Mouse (Mus musculus) heart, embryonic 15.5 days (tissue): ENCODE data around the gene Cisd1. TPM values are rescaled to one million over a fixed set of nuclear protein-coding genes. Genes with fewer than 3 reads are reported as not detected.

ENCODE experiments used
- ATAC-seq: fragments of 200-750 bp; cut with Nextera tagmentation; replicated peaks from 2 replicates; pipeline ENCODE4 v1.8.0; 2017; ENCODE audit warnings: low read depth, moderate TSS enrichment; ENCODE audit not compliant: insufficient number of reproducible peaks, insufficient read depth, low FRiP score
- H3K27ac ChIP-seq: fragments of 300-500 bp; sonication (generic); 2 replicates; pipeline ENCODE4 v1.5.1; 2015; ENCODE audit warnings: mild to moderate bottlenecking, inconsistent platforms
- H3K27me3 ChIP-seq: fragments of 300-500 bp; sonication (generic); 2 replicates; pipeline ENCODE4 v1.6.1; 2015; ENCODE audit warnings: inconsistent platforms
- H3K36me3 ChIP-seq: fragments of 300-500 bp; sonication (generic); 2 replicates; pipeline ENCODE4 v1.6.1; 2015; ENCODE audit warnings: mild to moderate bottlenecking, inconsistent platforms
- H3K4me1 ChIP-seq: fragments of 300-500 bp; sonication (generic); replicated peaks from 2 replicates; pipeline ENCODE4 v1.6.1; 2015; ENCODE audit warnings: inconsistent platforms
- H3K4me2 ChIP-seq: fragments of 300-500 bp; sonication (generic); 2 replicates; pipeline ENCODE4 v1.6.1; 2015; ENCODE audit warnings: inconsistent platforms, mild to moderate bottlenecking, moderate library complexity
- H3K4me3 ChIP-seq: fragments of 300-500 bp; sonication (generic); 2 replicates; pipeline ENCODE4 v1.5.1; 2015; ENCODE audit warnings: mild to moderate bottlenecking, inconsistent platforms
- H3K9ac ChIP-seq: fragments of 300-500 bp; sonication (generic); 2 replicates; pipeline ENCODE4 v1.6.1; 2015; ENCODE audit warnings: mild to moderate bottlenecking, inconsistent platforms
- H3K9me3 ChIP-seq: fragments of 300-500 bp; sonication (generic); replicated peaks from 2 replicates; pipeline ENCODE4 v1.6.1; 2016; ENCODE audit warnings: inconsistent platforms
- WGBS: fragments of 180-500 bp; shearing (Covaris S2); methylation state at CpG from one replicate; pipeline ENCODE4 v1.1.7; 2015; ENCODE audit warnings: mixed read lengths; 5-methylcytosine and 5-hydroxymethylcytosine counted together
- polyA plus RNA-seq: library from polyadenylated mRNA; unstranded; fragments of >200 nt; fragmentation: Nextera tagmentation; extraction: Ambion mirVana; gene quantifications from 2 replicates; pipeline ENCODE4 v1.2.1, GENCODE M21; 2015

Cisd1 gene
- polyA plus RNA-seq, 1 experiment from 2014 or later, result 214 TPM

DNA sequence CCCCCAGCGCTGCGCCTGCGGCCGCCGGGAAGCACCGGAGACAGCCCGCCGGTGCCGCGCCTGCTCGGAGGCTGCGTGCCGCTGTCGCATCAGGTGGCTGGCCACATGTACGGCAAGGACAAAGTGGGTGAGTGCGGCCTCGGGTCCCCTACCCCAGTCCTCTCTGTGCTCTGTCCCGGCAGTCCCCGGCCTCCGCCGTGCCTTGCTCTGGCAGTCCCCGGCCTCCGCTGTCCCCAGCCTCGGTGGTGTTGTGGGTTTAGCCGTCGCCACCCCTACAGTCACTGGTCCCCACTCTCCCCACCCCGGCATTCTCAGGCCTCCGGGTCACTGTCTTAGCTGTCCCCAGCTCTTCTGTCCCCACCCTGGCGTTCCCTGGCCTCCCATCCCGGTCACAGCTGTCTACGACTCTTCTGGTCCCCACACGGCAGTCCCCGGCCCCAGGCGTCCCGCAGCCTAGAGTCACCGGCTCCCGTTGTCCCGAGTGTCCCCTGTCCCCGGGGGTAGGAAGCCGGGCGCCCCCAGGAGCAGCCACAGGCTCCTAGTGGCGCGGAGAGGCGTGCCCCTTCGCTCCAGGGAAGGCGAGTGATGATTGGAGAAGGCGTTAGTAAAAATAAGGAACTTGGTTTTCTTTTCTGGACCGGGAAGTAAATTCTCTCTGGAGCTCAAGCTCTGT, 3.3 kb upstream of the Cisd1 start:
- under 1% methylated on average over 40 of the region's 48 CpGs for WGBS
- peak overlapping the region; percentile 93 for H3K4me2 ChIP-seq
- H3K9ac ChIP-seq, result peak overlapping the region; percentile 89
- peaks cover 22% of the 10 kb centered on the region for H3K4me1 ChIP-seq
- no peaks in the 10 kb centered on the region for H3K36me3 ChIP-seq
- H3K9me3 ChIP-seq, result no peaks in the 10 kb centered on the region
- no peaks in the 10 kb centered on the region for H3K27me3 ChIP-seq
- H3K4me3 ChIP-seq, result peak overlapping the region; percentile 88
- peak; percentile 48 for ATAC-seq
- peak overlapping the region; percentile 85 for H3K27ac ChIP-seq

DNA sequence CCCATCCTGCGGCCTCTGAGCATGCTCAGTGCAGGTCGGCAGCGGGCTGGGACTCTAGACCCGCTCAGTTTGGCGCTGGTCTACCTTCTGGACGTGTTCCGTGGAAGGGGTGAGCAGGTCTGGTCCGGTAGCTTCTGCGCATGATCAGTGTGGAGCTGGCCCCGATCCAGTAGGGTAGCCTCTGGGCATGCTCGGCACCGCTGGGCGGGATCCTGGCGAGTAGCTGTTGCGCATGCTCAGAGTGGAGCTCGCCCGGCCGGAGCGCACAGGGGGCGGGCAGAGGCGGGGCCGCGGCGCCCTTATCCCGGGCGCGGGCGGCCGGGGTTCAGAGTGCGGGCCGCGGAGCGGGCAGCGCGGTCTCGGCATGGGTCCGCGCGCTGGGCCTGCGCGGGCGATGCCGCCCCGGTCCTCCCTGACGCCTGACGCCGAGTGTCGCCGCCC, 2.8 kb upstream of the Cisd1 start, which contains the start of gene Ipmk:
Ipmk (plus strand) TSS at position 255 of the 441 bp plus-strand sequence.
- H3K9ac ChIP-seq, result peak within 1 kb of the TSS; percentile 89
- no peaks in the 10 kb centered on the region for H3K9me3 ChIP-seq
- under 1% methylated on average over 48 of the region's 49 CpGs for WGBS
- ATAC-seq, result peak; percentile 93
- H3K4me1 ChIP-seq, result peaks cover 22% of the 10 kb centered on the region
- no peaks in the 10 kb centered on the region for H3K27me3 ChIP-seq
- peak within 1 kb of the TSS; percentile 88 for H3K4me3 ChIP-seq
- H3K27ac ChIP-seq, result peak within 1 kb of the TSS; percentile 85
- no peaks in the 10 kb centered on the region for H3K36me3 ChIP-seq
- peak within 1 kb of the TSS; percentile 93 for H3K4me2 ChIP-seq

DNA sequence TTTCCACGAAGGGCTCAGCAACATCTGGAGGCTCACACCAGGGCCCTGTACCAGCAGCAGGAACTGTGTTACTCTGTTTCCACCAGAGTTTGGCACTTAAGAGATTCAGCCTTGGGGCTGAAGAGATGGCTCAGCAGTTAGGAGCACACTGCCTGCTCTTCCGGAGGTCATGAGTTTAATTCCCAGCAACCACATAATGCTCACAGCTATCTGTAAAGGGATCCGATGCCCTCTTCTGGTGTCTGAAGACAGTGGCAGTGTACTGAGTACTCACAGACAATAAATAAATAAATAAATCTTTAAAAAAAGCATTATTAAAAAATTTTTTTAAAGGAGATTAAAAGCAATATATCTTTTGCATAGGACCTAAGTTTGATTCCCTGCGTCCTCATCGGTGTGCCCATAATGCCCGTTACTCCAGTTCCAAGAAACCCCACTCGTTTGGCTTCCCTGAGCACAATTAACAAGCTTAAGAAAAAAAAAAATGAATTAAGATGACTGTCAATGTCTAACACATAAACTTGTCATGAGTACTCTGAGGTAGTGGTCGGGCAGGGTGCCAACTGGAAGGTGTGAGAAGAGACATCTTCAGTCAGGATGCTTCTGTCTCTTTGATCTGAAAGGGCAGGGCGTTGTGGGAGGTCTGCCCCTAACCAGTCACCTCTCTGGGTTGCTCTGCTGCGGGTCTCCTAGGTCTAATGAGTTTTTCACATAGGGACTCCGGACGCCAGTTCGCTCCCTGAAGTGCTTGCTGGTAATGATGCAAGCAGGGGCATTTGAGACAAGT, 2.2 kb upstream of the Cisd1 start:
- no peak for ATAC-seq
- H3K9ac ChIP-seq, result peak overlapping the region; percentile 68
- 10% methylated on average over 13 of the region's 13 CpGs for WGBS

DNA sequence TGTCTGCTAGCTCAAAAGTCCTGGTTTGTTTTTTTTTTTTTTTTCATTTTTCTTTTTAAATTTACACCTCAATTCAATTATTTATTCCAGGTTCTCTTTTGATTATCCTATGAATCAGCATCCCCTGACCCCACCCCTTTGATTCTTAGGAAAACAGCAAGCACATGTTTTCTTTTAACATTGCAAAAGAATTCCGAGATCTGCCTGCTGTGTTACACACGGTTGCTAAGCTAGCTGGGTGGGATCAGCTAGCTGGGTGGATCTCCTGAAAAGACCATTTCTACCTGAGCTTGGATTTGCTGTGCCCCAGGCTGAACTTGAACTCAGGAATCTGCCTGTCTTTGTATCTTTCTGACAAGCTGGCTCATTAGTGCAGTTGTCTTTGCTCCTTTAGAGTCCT, 1.4 kb upstream of the Cisd1 start:
- ATAC-seq, result no peak
- 43% methylated on average over 2 of the region's 2 CpGs for WGBS
- H3K4me2 ChIP-seq, result no peak overlapping the region

More for the DNA sequence above, 2.2 kb upstream of the Cisd1 start:
- Histone ChIP-seq H3K4me3 (peak overlapping the region; percentile 88), H3K9me3 (no peaks in the 10 kb centered on the region), H3K27ac (peak overlapping the region; percentile 85), H3K4me1 (peaks cover 22% of the 10 kb centered on the region), H3K36me3 (no peaks in the 10 kb centered on the region), H3K4me2 (peak overlapping the region; percentile 93), H3K27me3 (no peaks in the 10 kb centered on the region)

DNA sequence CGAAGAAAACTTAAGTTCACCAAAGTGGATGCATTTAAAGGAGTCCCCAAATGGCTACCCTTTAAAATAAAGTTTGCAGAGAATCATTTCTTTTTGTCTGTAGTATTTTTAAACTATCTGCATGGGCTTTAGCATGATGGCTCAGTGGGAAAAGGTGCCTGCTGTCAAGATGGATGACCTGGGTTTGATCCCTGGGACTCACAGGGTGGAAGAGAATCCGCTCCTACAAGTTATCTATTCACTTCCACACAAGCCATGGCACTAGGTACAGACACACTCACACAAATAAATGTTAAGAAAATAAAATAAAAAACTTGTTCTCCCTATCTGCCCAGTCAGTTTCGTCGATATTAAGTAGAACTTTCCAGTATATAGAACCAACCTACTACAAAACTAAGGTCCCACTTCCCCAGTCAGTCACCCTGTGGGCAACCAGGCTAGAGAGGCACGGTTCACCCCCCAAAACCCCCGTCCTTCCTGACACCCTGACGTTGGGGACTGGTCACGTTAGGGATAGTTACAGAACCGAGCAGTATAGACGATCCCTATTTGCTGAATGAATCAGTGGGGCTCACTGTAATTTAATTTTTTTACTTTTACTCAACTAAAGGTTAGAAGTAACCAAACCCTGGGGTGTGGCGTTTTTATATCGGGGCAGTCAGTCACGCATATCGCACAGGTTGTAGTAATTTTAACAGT, 1.0 kb downstream of the Cisd1 start:
- H3K27ac ChIP-seq, result no peak overlapping the region
- H3K36me3 ChIP-seq, result no peaks in the 10 kb centered on the region
- peaks cover 27% of the 10 kb centered on the region for H3K4me1 ChIP-seq
- peak overlapping the region; percentile 84 for H3K9ac ChIP-seq
- ATAC-seq, result no peak
- 29% methylated on average over 14 of the region's 14 CpGs for WGBS
- H3K27me3 ChIP-seq, result no peaks in the 10 kb centered on the region
- H3K9me3 ChIP-seq, result no peaks in the 10 kb centered on the region
- peak overlapping the region; percentile 90 for H3K4me3 ChIP-seq
- peak overlapping the region; percentile 85 for H3K4me2 ChIP-seq

More for the DNA sequence above, 1.4 kb upstream of the Cisd1 start:
- Histone ChIP-seq H3K36me3 (no peaks in the 10 kb centered on the region), H3K4me3 (no peak overlapping the region), H3K27ac (no peak overlapping the region), H3K9ac (no peak overlapping the region), H3K9me3 (no peaks in the 10 kb centered on the region), H3K27me3 (no peaks in the 10 kb centered on the region), H3K4me1 (peaks cover 22% of the 10 kb centered on the region)

DNA sequence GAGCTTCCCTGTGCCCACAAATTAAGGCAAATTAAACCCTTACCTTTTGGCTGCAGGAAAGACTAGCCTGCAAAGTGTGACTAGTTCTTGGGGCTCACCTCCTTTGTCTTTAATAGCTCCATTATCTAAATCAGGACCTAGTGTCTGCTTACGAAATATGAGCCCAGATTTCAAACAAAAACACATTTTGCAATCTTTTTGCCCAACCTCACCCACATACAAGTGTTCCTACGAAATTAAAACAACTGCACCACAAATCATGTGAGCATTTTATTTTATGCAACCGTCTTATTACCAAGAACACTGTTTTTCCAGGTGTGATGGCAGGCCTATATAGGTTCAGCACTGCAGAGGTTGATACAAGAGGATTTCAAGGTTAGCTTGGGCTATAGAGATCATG, 1.6 kb downstream of the Cisd1 start:
- no peak overlapping the region for H3K4me2 ChIP-seq
- H3K4me1 ChIP-seq, result peaks cover 30% of the 10 kb centered on the region
- H3K9ac ChIP-seq, result no peak overlapping the region
- H3K36me3 ChIP-seq, result no peaks in the 10 kb centered on the region
- 89% methylated on average over 3 of the region's 3 CpGs for WGBS
- H3K27me3 ChIP-seq, result no peaks in the 10 kb centered on the region
- H3K9me3 ChIP-seq, result no peaks in the 10 kb centered on the region
- no peak overlapping the region for H3K4me3 ChIP-seq
- no peak for ATAC-seq
- no peak overlapping the region for H3K27ac ChIP-seq

DNA sequence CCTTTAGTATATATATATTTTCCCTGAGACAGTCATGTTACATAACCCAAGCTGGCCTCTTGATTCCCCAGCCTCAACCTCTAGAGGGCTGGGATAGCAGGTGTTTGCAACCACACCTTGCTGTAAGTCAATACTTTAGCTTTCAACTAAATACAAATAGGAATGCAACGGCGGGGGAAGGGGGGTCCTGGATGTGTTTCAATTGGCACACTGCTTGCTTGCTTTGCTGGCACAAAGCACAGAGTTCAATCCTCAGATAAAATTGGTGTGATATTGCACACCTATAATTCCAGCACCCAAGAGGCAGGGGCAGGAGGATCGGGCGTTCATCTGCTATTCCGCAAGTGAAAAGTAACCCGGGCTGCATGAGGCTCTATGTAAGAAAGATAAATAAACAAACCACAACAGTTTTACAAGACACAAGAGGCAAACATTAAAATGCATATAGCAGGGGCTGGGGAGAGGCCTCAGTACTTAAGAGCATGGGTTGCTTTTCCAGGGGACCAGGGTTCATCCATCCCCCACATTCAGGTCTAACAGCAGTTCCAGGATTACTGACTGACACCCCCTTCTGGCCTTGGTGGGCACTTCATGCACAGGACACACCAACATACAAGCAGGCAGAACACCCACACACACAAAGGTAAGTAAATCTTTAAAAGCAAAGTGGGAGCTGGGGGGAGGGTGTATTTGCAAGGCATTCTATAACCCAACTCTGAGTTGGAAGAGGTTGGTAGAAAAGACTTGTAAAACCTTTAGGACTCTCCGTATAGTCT, 2.5 kb downstream of the Cisd1 start:
- H3K9ac ChIP-seq, result no peak overlapping the region
- no peak overlapping the region for H3K27ac ChIP-seq
- 82% methylated on average over 7 of the region's 7 CpGs for WGBS
- no peak overlapping the region for H3K4me3 ChIP-seq
- no peak for ATAC-seq
- no peaks in the 10 kb centered on the region for H3K36me3 ChIP-seq
- H3K4me1 ChIP-seq, result peaks cover 31% of the 10 kb centered on the region
- no peaks in the 10 kb centered on the region for H3K9me3 ChIP-seq
- no peaks in the 10 kb centered on the region for H3K27me3 ChIP-seq
- H3K4me2 ChIP-seq, result no peak overlapping the region

DNA sequence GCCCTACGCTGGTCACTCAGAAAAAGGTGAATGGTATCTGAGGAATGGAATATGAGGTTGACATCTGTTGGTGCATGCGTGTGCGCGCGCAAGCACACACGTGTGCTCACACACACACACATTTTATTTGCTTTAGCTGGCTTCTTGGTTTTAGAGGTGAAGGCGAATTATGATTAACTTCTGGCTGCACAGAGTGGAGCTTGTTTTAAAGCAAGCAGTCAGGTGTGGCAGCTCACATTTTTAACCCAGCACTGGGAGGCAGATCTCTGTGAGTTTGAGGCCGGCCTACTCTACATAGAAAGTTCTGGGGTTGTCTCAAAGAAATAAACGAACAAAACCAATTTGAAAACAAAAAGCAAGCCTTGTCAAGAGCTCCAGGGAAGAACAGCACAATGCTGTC, 3.5 kb downstream of the Cisd1 start:
- 89% methylated on average over 9 of the region's 9 CpGs for WGBS
- ATAC-seq, result no peak

DNA sequence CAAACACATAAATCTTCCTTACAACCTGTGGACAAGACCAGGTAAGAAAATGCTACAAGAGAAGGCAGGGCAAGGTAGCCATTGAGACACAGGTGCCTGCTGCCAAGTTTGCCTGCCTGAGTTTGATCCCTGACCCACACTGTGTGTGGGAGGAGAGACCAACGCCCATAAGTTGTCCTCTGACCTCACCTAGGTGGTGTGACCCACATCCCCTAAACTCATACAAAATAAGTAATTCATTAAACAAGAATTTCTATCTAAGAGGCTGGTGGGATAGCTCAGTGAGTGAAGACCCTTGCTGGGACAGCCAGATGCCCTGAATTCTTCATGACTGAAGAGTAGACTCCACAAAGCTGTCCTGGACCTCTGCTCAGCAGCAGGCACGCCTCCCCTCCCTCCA, 4.6 kb downstream of the Cisd1 start:
- 70% methylated on average over 2 of the region's 2 CpGs for WGBS

More for the DNA sequence above, 3.5 kb downstream of the Cisd1 start:
- H3K4me1 ChIP-seq, result peaks cover 31% of the 10 kb centered on the region
- H3K27me3 ChIP-seq, result no peaks in the 10 kb centered on the region
- no peaks in the 10 kb centered on the region for H3K36me3 ChIP-seq
- no peak overlapping the region for H3K4me3 ChIP-seq
- H3K9me3 ChIP-seq, result no peaks in the 10 kb centered on the region
- no peak overlapping the region for H3K4me2 ChIP-seq
- H3K27ac ChIP-seq, result no peak overlapping the region
- no peak overlapping the region for H3K9ac ChIP-seq

DNA sequence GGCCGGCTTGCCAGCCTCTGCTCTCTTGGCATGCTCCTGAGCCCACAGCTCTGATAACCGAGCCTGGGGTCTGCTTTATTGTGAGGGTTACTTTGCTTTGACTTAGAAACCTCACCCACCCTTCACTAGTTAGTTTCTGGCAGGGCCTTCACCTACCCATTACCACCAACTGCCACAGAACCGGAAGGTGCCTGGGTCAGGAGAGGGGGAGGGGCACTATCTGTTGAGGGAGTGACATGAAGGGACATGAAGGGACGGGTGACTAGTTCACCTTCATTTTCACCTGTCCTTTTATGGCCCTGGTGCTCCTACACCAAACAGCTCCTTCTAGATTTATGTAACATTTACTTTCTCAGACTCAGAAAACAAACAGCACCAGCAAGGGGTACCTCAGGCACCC, 5.3 kb downstream of the Cisd1 start:
- no peak overlapping the region for H3K4me3 ChIP-seq
- no peak overlapping the region for H3K9ac ChIP-seq
- no peak for ATAC-seq
- peaks cover 25% of the 10 kb centered on the region for H3K4me1 ChIP-seq
- H3K27ac ChIP-seq, result no peak overlapping the region
- no peak overlapping the region for H3K4me2 ChIP-seq
- H3K9me3 ChIP-seq, result no peaks in the 10 kb centered on the region
- no peaks in the 10 kb centered on the region for H3K27me3 ChIP-seq
- 62% methylated on average over 4 of the region's 4 CpGs for WGBS
- H3K36me3 ChIP-seq, result peaks cover 11% of the 10 kb centered on the region; the same call in 1 of the 2 replicates

More for the DNA sequence above, 4.6 kb downstream of the Cisd1 start:
- Histone ChIP-seq H3K9ac (no peak overlapping the region), H3K36me3 (peaks cover 9% of the 10 kb centered on the region; the same call in 1 of the 2 replicates), H3K27ac (no peak overlapping the region), H3K9me3 (no peaks in the 10 kb centered on the region), H3K4me2 (no peak overlapping the region), H3K4me3 (no peak overlapping the region), H3K4me1 (peaks cover 28% of the 10 kb centered on the region), H3K27me3 (no peaks in the 10 kb centered on the region)
- ATAC-seq, result no peak
